Mouse (Mus musculus) brown adipose tissue, adult 24 weeks (tissue): ENCODE measurements around the gene Aar2. TPM values are rescaled to one million over a fixed set of nuclear protein-coding genes. Genes with fewer than 3 reads are reported as not detected.
"Not testable (repeated sequence)": the region's sequence is repeated elsewhere in the genome, so short reads cannot be mapped to it uniquely, and the experiment has no call there.

Source experiments
- H3K27ac ChIP-seq: fragments of 200-500 bp; replicated peaks from 2 replicates; pipeline ENCODE4 v1.5.1; 2012; ENCODE audit warnings: low read depth, mild to moderate bottlenecking, low read length
- H3K4me1 ChIP-seq: fragments of 200-500 bp; 2 replicates; pipeline ENCODE4 v1.6.1; 2012; ENCODE audit warnings: low read length, mixed read lengths; ENCODE audit not compliant: control insufficient read depth, insufficient read depth, insufficient read length
- H3K4me3 ChIP-seq: fragments of 200-500 bp; 2 replicates; pipeline ENCODE4 v1.5.1; 2012; ENCODE audit warnings: low read depth, mild to moderate bottlenecking, low read length, moderate library complexity; ENCODE audit not compliant: insufficient read depth
- polyA plus RNA-seq: library from polyadenylated mRNA; stranded (reverse); fragments of >200 nt; gene quantifications from 2 replicates; pipeline ENCODE4 v1.2.4, GENCODE M21; 2012; ENCODE audit not compliant: missing spikeins, insufficient read depth, insufficient read length

The Aar2 gene
- 9.2 and 10.7 TPM in 2 replicates for polyA plus RNA-seq

DNA sequence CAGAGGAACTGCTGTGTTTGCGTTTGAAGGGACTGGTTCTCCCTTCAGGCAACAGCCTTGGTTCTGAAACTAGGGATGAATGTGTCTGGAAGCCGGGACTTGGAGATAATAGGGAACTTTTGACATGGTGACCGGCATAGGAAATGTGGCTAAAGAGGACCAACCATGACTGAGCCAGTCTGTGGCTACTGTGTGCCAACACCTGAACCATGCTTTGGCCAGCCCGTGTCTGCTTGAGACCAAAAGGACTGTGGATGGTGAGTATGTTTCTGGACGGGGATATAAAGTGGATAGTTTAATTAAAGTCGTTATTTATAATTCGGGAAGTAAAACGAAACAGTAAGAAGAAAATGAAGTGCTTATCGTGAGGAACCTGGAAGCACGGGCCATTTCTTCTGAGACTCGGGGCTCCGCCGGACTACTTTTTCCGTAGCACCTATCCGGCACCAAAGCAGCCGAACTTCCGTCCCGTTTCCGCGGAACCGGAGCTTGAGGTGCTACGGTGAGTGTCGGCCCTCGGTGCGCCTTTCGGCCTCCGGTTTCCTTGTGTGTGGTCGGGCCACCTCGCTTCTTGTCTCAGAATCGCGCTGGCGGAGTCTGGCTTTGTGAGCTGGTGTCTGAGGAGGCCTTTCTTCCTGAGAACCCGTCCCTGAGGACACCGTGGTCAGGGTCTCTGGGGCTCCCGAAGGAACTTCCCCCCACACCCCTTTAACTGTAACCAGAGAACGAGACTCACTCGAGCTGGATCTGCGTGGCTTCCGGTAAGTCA is at the start of gene Aar2:
Aar2 (plus strand) TSS at position 462 of the 769 bp plus-strand sequence.
- Histone ChIP-seq H3K4me1 (peaks cover 4% of the 10 kb centered on the region; the same call in 1 of the 2 replicates), H3K4me3 (peak within 1 kb of the TSS; percentile 80), H3K27ac (peak within 1 kb of the TSS; percentile 87)

DNA sequence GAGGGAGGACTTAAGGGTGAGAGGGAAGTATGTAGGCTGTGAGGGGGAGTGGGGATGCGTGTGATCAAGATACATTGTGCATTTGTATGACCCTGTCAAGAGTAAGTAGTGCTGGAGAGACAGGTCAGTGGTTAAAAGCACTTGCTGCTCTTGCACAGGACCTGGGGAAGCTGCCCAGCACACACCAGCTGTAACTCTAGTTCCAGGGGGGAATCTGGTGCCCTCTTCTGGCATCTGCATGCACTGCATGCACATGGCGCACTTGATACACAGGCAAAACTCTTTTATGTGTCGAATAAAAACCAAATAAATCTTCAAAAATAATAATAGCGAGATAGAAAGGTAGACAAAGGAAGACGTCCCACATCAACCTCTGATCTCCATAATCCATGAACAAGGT is 49.5 kb upstream of the Aar2 start:
- Histone ChIP-seq H3K4me1 (peaks cover 5% of the 10 kb centered on the region; the same call in 1 of the 2 replicates), H3K27ac (no peak overlapping the region), H3K4me3 (no peak overlapping the region)

DNA sequence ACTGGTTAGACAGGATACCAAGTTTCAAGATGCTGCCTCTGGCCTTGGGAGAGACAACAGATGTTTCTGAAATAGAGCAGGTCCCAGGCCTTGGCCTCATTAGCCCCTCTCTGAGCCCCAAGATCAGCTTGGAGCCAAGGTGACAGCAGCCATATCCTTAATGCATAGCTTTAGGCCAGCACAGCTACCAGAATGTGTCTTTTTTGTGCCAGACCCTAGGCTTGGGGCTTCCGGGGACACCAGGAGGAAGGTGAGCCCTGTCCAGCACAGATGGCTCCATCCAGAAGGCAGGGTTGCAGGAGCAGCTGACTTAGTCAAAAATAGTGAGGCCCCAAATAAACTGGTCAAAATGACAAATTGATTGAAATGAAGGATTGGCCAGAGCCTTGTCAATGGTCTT is 46.4 kb upstream of the Aar2 start:
- H3K4me3 ChIP-seq, result no peak overlapping the region
- H3K27ac ChIP-seq, result no peak overlapping the region
- no peaks in the 10 kb centered on the region; the same call in 1 of the 2 replicates for H3K4me1 ChIP-seq

DNA sequence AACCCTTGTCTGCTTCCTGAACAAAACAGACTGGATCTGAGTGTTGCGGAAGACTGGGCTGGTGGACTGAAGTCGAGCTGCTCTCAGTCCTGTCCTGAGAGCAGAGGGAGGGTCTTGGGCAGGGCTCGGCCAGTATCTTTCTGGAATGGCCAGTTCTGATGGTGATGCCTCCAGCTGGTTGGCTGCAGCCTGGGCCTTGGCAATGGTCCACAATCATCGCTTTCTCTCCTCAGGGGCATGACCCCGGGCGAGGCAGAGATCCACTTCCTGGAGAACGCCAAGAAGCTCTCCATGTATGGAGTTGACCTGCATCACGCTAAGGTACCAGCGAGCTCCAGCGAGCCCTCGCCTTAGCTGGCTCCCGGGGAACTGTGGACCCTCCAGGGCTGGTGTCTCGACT is 41.9 kb upstream of the Aar2 start:
- H3K4me3 ChIP-seq, result no peak overlapping the region
- no peak overlapping the region for H3K27ac ChIP-seq
- no peaks in the 10 kb centered on the region for H3K4me1 ChIP-seq

DNA sequence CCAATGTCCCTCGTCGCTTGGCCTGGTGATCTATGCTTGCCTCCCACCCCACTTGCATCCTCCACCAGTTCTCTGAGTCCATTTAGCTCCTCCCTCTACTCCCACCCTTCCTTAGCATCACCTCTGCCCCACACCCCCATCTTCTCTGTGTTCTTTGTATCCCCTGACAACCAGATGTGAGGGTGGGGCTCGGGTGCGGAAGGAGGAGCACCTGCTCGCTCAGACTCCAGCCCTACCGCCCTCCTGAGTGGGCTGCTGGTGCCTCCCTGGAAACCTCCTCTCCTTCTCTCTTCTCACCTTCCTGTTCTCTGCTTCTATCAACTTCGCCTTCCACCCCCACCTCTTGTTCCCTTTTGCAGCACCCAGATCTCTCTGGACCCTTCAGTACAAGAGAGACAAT is 35.4 kb upstream of the Aar2 start:
- Histone ChIP-seq H3K4me3 (no peak overlapping the region), H3K4me1 (no peaks in the 10 kb centered on the region), H3K27ac (no peak overlapping the region)

DNA sequence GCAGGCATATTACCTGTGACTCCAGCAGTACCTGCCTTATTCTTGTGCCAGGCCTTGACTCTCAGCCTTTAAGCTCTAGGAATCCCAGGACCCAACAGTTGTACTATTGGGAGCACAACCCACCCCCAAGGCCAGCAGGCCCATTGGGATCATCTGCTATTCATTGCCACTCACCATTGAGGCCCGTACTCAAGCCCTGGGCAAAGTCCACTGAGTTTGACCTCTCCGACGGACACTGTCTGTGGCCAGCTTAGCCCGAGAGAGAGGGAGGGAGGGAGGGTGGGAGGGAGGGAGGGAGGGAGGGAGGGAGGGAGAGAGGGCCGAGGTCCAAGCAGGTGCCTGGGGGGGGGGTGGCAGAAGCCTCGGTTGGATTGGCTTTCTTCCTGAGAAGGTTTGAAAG is 34.8 kb upstream of the Aar2 start:
- Histone ChIP-seq H3K4me3 (no peak overlapping the region), H3K4me1 (no peaks in the 10 kb centered on the region), H3K27ac (no peak overlapping the region)

DNA sequence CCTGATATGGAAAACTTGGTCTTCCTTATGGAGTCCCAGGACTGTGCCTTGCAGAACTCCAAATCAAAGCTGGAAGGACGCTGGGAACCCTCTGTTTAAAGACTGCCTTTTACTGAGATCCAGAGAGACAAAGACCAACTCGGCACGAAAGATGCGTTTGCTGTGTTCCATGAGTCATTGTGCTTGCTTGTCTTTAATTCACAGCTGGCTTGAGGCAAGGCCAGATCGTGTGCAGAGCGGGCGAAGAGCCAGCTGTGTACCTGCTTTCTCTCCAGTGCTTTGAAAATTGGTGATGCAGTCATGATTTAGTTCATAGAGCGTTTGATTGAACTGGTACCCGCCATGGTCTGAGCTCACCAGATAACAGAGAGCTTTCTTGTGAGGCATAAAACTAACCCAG is 32.3 kb upstream of the Aar2 start:
- Histone ChIP-seq H3K4me1 (no peaks in the 10 kb centered on the region), H3K27ac (no peak overlapping the region), H3K4me3 (no peak overlapping the region)

DNA sequence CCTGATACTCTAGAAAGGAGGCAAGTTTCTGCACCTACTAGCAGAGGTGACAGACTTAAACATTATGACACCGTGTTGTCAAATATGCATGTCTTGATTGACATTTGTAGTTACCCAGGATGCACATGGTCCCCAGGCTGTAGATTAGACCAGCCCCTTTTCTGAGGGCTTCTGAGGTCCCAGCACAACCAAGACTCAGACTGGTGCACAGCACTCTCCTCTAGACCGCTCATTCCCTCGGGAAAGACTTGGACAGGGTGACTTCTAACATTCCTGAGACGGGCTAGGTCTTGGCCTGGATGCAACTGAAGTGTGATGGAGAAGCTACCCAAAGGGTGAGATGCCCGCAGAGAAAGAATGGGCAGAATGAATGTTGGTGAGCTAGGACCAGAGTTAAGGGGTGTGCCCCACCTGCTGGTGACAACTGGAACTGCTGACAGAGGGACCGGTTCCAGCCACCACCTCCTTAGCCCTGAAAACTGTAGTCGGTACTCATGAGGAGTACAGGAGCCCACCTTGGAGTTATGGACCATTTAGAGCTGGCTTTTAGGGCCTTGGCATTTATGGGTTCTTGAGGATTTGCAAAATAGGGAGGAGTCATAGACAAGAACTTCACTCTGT is 31.7 kb upstream of the Aar2 start:
- no peaks in the 10 kb centered on the region for H3K4me1 ChIP-seq
- H3K27ac ChIP-seq, result no peak overlapping the region
- H3K4me3 ChIP-seq, result no peak overlapping the region

DNA sequence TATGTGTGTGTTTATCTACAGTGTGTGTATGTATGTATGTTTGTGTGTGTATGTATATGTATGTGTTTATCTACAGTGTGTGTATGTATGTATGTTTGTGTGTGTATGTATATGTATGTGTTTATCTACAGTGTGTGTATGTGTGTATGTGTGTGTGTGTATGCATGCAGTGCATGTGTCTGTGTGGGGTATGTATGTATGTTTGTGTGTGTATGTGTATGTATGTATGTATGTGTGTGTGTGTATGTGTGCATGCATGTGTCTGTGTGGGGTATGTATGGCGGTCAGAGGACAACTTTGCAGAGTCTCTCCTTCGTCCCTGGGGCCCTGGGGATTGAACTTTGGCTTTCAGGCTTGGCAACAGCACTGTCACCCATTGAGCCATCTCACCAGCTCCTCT is 30.7 kb upstream of the Aar2 start:
- not testable (repeated sequence) for H3K4me1 ChIP-seq, H3K27ac ChIP-seq, H3K4me3 ChIP-seq

DNA sequence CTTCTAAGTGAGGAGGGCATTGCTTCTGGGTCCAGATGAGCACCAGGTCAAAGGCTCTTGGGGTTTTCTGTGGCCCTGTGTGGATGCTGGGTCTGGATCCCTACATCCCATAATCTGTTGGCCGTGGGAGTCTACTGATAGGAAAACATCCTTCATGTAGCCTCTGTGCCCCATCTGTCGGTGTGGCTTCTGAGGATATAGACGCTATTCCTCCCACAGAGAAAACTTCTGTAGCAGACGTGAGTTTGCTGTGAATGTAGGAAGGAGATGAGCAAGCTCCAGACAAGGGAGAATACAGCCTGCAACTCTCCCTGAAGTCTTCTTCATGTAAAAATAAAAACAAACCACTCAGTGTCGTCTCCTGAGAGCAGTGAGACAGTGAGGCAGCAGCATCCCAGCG is 29.1 kb upstream of the Aar2 start:
- Histone ChIP-seq H3K27ac (no peak overlapping the region), H3K4me3 (no peak overlapping the region), H3K4me1 (no peaks in the 10 kb centered on the region)

DNA sequence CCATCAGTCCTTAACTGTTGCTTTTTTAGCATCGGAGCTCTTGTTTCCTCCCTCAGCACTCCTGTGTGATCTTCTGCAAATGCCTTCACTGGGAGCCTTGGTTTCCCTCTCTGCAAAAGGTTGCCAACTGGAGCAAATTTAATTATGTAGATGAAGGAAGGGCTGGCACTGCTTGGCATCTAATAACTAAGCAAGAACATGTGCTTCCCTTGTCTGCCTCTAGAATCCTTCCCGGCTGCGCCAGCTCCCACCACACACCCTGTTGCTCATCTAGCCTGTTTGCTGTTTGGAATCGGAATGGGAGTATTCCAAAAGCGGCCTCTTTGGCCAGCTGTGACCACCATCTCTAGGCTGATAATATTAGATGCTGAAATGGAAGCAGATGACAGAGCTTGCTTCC is 27.8 kb upstream of the Aar2 start:
- no peaks in the 10 kb centered on the region for H3K4me1 ChIP-seq
- no peak overlapping the region for H3K4me3 ChIP-seq
- no peak overlapping the region for H3K27ac ChIP-seq

DNA sequence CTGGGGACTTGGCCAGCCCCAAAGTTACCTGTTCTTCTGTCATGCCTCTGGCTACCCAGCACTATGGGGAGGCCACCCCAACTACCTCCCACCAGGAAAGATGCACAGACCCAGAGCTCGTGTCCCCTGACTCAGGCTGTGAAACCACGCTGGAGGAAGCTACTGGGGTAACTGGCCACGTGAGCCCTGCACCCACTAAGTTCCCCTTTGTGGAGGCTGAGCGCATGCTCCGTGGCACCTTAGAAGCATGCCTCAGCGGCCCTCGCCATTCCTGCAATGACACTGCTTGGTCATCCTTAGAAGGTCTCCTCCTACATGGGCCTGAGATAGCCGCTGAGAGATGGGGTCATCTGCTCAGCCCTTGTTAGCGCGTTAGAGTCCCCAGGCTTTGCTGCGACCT is 24.4 kb upstream of the Aar2 start:
- Histone ChIP-seq H3K4me1 (no peaks in the 10 kb centered on the region), H3K27ac (no peak overlapping the region), H3K4me3 (no peak overlapping the region)

DNA sequence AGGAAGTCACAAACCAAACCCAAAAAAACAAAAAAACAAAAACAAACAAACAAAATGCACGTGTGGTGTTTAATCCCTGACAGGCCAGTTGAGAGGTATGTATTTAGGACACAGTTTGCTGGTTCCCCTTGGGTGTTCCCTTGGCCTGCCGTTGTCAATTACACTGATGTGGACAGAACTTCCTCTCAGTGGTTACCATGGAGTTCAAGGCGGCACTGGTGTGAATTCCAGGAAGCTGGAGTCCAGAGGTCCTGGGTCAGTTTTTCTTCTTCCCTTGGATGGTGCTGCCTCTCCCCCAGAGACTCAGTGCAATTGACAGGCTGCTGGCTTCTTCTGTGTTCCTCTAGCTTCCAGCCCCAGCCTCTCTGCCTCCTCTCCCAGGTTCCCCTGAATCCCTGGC is 23.3 kb upstream of the Aar2 start:
- no peak overlapping the region for H3K4me3 ChIP-seq
- no peaks in the 10 kb centered on the region for H3K4me1 ChIP-seq
- H3K27ac ChIP-seq, result no peak overlapping the region

DNA sequence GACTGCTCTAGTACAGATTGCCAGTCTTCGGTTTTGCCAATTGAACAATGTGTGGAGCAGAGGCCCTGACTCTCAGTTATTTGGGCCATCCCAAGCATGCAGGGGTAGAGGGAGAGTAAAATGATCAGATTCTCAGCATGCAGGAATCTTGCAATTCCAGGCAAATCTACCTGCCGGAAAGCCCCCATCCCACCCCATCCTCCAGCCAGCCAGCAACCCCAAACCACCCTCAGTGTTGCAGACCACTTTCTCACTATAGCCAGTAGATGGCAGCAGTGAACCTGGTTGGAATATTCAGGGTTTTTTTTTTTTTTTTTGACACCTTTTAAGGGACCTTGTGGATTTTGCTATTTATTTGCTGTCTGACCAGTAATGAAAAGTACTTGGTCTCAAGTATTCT is 17.7 kb upstream of the Aar2 start:
- no peaks in the 10 kb centered on the region for H3K4me1 ChIP-seq
- no peak overlapping the region for H3K27ac ChIP-seq
- no peak overlapping the region for H3K4me3 ChIP-seq

DNA sequence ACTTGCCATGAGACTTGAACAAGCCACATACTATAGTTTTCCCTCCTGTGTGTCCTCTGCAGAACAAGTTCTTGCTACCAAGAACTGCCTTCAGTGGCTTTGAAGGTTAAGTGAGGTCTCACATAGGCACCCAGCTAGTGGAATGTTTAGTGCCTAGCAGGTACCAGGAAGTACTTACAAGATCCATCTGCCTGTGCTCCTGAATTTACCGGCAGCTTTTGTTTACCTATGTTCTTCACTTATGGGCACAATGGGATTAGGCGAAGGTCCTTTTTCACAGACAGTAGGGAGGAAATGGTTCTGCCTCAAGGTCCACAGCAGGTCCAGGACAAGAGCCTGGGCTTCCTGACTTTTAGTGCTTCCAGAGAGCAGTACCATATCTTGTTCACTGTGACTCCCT is 14.2 kb upstream of the Aar2 start:
- no peaks in the 10 kb centered on the region for H3K4me1 ChIP-seq

More for the DNA sequence above, 14.2 kb upstream of the Aar2 start:
- Histone ChIP-seq H3K4me3 (no peak overlapping the region), H3K27ac (no peak overlapping the region)
